Mouse (Mus musculus): ENCODE measurements around the gene Hagh.

The Hagh gene

GRCm38 (mm10) chr17:24902671-24903474 is 62.9 kb downstream of the Hagh start:
- DNase-seq (ENCODE audit: low spot score), result no peak

- DNase-seq (ENCODE audit: low spot score), result no peak
Observed at GRCm38 (mm10) chr17:24903767-24904166, 63.8 kb downstream of the Hagh start.

GRCm38 (mm10) chr17:24907591-24907990 is 67.6 kb downstream of the Hagh start:
- no peak for DNase-seq (ENCODE audit: low spot score)

GRCm38 (mm10) chr17:24913984-24914383 is 74.0 kb downstream of the Hagh start:
- DNase-seq (ENCODE audit: low spot score), result no peak

All from layer of hippocampus, adult 9-10 months (tissue).